Mouse (Mus musculus) WW6 (cell line): Measurements from ENCODE around the gene Rai1.

ENCODE experiments used
- DNase-seq: peaks from one replicate; pipeline ENCODE4 v3.0.0-alpha.2; 2013; ENCODE audit warnings: low read depth, low spot score

The Rai1 gene

DNA sequence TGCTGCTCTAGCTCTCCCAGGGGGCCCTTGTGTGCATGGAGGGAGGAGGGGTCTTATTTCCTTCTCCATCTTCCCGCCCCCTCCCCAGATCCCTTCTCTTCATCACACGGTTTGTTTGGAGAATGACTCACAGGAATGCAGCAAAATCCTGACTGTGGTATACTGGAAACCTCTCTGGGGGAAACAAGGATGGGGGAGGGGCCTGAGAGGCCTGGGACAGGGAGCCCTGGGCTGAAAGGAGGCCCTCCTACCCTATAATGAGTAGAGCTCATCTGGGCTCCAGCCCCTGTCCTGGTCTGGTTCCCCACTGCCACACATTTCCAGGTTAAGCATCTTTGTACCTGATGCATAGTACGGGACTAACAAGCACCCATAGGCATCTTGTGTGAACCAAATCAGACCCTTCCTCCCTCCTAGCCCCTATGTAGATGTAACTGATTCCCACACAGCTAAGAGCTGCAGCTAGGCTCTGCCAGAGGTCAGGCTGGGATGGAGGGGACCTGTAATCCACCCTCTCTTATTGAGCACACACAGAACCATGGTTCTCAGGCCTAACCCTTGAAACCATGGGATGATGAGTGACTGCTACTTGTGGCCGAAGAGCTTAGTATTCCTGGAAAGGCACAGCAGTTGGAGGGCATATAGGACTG, 23.2 kb downstream of the Rai1 start:
- DNase-seq = no peak

- no peak for DNase-seq
Measured at GRCm38 (mm10) chr11:60130516-60130915, 25.7 kb downstream of the Rai1 start.

GRCm38 (mm10) chr11:60132061-60132460, 27.2 kb downstream of the Rai1 start:
- no peak for DNase-seq

GRCm38 (mm10) chr11:60136491-60136890, 31.7 kb downstream of the Rai1 start:
- no peak for DNase-seq

- no peak for DNase-seq
Measured at GRCm38 (mm10) chr11:60137170-60137569, 32.4 kb downstream of the Rai1 start.

DNA sequence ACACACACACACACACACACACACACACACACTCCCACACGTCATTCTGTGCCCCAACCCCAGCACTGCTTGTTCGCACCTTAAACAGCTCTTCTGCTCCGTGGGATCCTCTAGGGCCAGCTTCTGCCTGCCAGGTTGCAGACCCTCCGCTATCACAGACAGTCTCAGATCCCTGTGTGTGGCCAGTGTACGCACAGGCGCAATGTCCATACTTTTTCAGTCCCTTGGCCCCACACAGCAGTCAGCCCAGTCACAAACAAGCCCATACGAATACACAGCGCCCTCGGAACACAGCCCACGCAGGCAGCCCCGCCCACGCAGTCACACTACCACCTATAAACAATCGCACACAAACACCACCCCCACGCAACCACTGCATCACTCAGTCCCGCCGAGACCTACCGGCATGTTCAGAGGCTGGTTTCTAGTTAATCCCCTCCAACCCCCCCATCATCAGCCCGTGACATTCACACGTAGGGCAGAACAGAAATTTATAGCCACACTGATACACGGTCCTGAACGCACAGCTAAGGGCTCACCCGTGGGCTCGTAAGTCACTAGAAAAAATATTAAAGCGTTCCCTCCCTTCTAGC, 34.4 kb downstream of the Rai1 start:
- DNase-seq = no peak

GRCm38 (mm10) chr11:60139734-60140371, 35.0 kb downstream of the Rai1 start:
- peak; percentile 72 for DNase-seq

DNA sequence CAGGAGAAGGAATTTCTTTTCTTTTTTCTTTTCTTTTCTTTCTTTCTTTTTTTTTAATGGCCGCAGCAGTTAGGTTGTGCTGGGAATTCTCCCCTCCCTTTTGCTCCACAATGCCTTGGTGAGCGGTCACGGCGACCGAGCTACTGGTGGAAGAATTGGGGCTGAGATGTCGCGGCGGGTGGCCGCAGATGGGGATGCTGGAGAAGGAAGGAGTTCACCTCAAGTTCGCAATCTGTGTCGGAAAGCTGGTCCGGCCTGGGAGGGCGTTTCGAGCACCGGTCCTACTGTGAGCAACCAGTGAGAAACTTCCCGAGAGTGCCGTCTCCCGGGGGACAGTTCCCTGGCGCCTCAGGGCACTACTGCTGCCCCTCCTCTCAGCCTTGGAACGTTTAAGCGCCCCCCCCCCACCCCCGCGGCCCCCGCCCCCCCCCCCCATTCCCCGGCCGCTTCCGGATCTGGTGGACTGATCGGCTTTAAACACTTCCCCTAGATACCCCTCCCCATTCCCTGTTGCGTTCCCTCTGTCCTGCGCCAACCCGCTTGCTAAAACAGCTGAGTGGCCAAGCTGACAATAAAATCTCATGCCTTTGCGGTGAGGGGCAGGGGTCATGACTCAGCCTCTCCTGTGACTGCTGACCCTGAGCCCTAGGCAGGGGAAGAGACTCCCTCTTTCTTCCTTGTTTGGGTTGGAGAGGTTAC, 35.9 kb downstream of the Rai1 start:
- DNase-seq = no peak

- no peak for DNase-seq
Measured at GRCm38 (mm10) chr11:60141285-60141608, 36.4 kb downstream of the Rai1 start.

GRCm38 (mm10) chr11:60143086-60143485, 38.3 kb downstream of the Rai1 start:
- no peak for DNase-seq

- DNase-seq = no peak
Measured at GRCm38 (mm10) chr11:60146170-60146569, 41.4 kb downstream of the Rai1 start.

- no peak for DNase-seq
Measured at GRCm38 (mm10) chr11:60148591-60148990, 43.8 kb downstream of the Rai1 start.

- DNase-seq = no peak
Measured at GRCm38 (mm10) chr11:60149086-60149485, 44.3 kb downstream of the Rai1 start.

GRCm38 (mm10) chr11:60150677-60151076, 45.9 kb downstream of the Rai1 start:
- no peak for DNase-seq

- DNase-seq = no peak
Measured at GRCm38 (mm10) chr11:60152339-60152738, 47.5 kb downstream of the Rai1 start.

- DNase-seq = no peak
Measured at GRCm38 (mm10) chr11:60153936-60154335, 49.1 kb downstream of the Rai1 start.

GRCm38 (mm10) chr11:60155690-60156089, 50.9 kb downstream of the Rai1 start:
- DNase-seq = no peak

- DNase-seq = no peak
Measured at GRCm38 (mm10) chr11:60158271-60158670, 53.5 kb downstream of the Rai1 start.

- DNase-seq = no peak
Measured at GRCm38 (mm10) chr11:60159955-60160354, 55.1 kb downstream of the Rai1 start.

GRCm38 (mm10) chr11:60160454-60161114, 55.8 kb downstream of the Rai1 start:
- no peak for DNase-seq

DNA sequence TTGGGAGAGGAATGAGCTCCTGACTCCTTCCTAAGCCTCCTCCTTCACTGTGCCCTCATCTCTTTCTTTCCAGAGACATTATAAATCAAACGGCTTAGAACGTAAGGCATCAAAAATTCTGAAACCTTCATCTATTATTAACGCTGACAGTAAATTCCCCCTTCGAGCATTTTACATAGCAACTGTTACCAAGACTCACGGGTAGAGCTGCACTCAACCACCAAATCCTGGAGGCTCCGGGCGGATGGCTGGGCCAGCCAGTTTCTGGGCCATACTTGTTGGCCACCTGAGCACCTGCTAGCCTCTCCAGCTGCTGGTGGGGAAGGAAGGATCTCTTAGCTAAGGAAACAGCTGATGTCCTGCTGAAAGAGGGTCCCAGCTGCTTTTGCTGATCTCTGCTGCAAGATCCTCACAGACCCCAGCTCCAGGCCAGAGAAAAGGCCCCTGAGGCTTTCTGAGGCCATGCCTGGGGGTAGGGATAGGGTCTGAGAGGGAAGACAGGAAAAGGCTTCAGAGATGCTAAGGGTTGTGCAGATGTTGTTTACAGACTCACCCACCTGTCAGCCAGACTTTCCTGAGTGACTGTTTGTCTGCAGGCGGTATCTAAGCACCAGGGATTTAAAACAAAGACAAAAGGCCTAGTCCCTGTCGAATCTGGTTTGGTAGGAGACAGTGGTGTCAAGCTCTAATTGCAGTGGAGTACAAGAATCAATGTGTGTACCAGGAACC, 56.5 kb downstream of the Rai1 start:
- no peak for DNase-seq
